Mouse (Mus musculus) 3134 (cell line): ENCODE data around the gene Myadm.

Experiments used
- DNase-seq: peaks from one replicate; pipeline ENCODE4 v3.0.0-alpha.2; 2011; ENCODE audit warnings: low spot score; ENCODE audit not compliant: insufficient read length; ENCODE audit errors: extremely low read depth

Gene Myadm

DNA sequence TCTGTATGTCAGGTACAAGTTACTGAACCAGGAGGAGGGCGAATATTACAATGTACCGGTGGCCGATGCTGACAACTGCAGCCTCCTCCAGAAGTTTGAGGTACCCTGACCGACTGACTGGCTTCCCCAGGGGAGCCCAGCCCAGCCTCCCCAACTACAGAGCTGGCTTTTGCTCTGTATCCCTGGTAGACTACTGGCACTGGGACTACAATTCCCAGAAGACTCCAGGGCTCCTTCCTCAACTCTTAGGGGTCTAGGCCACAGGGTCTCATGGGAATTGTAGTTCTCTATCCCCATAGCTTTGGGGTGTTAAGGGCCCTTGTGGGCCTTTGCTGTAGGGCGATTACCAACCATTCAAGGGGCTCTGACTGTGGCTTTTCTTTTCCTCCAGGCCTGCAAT, 25.2 kb downstream of the Myadm start:
- DNase-seq, result no peak

DNA sequence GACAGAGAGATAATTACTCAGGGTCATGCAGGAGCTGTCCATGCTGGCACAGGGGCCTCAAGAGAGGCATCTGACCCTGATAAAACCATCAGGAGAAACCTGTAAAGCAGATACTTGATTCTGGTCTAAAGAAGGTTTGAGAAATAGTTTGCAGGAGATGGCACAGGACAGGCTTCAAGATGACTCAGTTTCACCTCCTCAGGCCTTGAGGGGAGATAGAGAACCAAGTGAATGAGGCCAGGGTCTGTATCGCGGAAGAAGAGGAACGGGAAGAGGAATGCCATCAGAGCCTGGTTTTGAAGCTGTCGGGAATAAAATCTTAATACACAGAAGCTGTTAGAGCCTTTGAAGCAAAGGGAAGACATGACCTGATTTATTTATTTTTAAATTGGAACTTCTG, 28.8 kb downstream of the Myadm start:
- no peak for DNase-seq

DNA sequence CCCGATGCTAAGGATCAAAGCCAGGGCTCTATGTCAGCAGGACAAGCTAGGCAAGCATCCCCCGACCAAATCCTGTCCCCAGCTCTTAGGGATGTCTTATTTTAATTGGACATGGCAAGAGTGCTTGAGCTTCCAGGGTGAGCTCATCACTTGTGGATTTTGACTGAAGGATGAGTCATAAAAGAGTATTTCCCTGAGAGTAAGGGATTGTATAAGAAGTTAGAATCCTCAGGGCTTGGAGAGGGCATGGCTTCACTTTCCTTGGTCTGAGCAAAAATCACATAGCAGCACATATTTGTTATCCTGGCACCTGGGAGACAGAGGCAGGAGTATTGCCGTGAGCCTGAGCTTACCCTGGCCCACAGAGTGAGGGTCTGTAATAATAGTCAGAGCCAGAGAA, 32.0 kb downstream of the Myadm start:
- DNase-seq, result peak; percentile 32

DNA sequence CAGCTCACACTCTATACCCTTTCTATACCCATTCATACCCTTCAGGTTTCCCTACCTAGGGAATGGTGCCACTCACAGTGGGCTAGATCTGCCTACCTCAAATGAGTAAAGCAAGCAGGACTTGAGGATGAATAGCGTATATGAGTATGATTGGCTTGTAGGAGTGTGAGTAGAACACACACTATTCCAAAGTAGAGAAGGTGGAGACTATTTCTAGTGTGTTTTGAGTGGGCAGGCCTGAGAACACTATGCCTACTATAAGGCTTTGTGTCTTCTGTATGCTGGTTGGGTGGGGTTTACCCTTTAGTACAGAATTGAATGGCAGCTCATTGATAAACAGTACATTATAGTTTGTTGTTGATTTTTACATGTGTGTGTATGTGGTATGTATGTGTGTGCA, 34.9 kb downstream of the Myadm start:
- DNase-seq, result no peak

DNA sequence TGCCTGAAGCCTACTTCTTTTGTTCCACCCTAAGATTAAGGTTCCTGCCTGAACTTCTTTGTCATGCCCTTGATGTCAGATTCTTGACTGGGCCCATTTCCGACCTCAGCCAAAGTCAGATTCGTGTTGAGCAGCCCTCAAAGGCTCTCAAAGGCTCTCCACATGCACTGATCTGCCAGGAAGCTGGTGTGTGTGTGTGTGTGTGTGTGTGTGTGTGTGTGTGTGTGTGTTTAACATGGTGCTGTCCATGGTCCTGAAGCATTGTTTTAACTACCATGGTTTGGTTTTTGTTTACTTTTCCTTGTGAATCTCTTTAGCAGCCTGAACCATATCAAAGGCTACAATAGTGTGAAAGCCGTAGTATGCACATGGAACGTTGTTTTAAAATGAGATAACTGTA, 39.1 kb downstream of the Myadm start:
- DNase-seq, result no peak

DNA sequence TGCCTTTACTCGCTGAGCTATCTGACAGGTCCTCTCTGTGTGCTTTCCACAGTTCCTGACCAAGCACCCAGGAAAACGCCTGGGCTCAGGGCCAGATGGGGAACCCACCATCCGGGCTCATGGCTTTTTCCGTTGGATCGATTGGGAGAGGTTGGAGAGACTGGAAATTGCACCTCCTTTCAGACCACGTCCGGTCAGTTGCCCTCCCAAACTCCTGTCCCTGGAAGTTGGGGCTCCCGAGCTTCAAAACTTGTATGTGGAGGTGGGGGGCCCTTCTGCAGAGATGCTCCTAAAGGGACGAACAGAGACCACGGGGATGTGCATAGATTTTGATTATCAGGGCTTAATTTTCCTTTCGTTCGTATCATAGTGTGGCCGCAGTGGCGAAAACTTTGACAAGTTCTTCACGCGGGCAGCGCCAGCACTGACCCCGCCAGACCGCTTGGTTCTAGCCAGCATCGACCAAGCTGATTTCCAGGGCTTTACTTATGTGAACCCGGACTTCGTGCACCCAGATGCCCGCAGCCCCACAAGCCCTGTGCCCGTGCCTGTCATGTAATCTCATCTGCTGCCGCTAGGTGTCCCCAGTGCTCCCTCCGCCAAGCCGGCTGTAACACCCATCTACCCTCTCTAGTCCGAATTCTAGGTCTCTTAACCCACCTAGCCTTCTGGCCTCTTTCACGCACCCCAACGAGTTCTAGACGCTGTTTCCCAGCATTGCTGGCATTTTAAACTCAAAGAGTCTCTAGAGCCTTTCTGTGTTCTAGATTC, 41.1 kb downstream of the Myadm start:
- DNase-seq, result peak; percentile 60

DNA sequence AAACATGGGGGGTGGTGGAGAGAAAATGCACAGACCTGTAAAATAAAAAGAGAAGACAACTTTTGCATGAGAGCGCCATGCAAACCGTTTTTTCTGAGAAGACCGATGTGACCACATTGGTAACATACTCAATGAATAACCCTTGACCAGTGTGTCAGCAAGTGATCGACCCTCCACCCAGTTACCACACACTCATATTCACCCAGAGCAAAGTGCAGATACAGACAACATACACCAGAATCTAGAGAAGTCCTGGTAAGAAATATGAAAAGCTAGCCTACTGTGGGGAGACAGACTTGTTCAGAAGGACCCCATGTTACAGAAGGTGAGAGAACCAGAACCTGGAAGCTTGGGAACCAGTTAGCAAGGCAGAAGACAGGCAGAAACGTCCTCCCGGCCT, 42.3 kb downstream of the Myadm start:
- no peak for DNase-seq

DNA sequence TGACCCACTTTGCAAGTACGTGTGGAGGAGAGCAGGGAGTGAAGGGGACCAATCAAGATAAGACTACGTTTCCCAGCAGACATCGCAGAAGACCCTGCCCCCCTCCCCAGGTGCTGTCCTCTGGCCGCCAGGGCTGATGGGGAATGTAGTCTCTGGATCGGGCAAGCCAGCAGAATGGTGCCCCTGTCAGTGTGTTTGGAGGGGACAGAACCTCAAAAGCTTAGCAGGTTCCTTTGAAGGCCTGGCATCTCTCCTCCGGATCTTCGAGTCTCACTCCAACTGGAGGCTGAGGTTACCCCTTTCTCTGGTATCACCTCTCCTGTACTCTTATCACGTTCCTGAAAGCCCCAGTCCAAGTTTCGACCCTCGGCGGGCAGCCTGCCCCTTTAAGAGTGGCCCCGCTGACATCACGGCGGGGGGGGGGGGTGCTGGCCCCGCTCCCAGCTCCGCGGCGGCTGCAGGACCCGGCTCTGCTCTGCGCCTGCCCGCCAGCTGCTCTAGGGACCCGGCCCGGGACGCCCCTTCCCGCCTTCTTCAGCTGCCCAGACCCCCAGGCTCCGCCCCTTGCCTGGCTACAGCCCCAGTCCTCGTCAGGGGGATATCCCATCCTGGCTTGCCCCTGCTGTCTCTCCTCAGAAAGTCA, 42.8 kb downstream of the Myadm start:
- peak; percentile 78 for DNase-seq

DNA sequence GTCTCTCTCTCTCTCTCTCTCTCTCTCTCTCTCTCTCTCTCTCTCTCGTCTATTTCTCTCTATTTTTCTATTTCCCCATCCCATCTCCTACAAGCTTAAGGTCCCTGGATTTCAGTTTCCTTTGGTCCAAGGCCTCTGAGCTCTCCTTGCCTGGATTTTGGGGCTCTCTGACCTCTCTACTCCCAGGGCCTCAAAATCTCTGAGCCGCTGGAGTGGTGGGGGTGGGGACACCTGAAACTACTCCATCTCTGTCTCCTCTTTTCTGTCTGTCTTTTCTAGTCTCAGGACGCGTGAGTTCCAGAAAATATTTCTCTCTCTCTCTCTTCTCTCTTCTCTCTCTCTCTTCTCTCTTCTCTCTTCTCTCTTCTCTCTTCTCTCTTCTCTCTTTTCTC, 43.3 kb downstream of the Myadm start:
- DNase-seq, result no peak

DNA sequence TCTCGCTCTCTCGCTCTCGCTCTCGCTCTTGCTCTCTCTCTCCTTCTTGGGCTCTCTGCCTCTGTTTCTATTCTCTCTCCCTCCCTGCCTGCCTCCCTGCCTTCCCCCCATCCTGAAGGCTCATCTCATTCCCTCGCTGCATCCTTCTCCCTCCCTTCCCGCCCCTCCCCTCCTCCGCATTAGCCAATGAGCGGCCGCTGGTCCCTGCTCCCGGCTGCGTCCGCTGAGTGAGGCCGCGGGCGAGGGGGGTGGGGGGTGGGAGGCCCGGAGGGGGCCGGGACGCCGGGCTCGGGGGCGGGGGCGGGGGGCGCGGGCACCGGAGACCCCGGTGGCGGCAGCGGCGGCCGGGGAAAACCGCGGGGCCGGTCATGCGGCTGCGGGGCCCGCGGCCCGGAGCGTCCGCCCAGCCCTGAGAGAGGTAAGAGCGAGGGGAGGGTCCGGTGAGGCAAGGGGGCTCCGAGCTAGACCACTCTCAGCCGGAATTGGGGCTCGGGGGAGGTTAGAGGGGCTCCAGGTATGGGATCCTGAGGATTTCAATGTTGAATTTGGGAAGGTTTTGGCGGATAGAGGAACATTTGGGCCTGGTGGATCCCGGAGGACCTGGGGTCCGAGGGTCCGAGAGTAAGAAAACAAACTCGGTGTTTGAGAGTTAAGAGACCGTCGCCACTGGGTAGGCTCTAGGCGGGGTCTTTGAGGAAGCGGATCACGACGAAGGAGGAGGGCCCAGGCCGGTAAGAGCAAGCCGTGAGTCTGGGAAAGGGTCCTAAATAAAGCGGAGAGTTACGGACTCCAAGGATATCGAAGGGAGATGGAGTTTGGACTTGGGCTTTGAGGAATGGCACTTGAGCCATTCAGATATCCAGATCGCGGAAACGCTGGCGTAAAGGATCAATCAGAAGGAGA, 44.0 kb downstream of the Myadm start, which contains the start of gene Cacng7:
Cacng7 (plus strand) TSS at position 337 of the 903 bp plus-strand sequence.
- DNase-seq, result no peak

DNA sequence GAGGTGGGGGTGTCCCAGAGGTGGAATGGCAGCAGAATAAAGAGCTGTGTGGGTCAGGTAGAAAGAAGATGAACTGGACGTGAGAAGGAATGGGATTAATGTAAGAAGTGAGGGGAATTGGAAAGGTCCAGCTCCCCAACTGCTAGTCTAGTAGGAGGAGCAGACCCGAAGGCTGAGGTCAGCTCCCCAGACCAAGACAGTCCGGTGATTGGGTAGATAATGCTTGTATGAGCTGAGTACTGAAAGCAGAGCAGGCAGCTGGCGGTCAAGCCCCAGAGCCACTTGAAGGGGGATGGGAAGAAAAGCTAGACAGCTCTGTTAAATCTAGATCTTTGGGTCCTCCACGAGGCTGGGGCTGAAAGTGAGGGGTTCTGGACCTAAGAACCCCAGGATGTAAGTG, 44.7 kb downstream of the Myadm start:
- no peak for DNase-seq

DNA sequence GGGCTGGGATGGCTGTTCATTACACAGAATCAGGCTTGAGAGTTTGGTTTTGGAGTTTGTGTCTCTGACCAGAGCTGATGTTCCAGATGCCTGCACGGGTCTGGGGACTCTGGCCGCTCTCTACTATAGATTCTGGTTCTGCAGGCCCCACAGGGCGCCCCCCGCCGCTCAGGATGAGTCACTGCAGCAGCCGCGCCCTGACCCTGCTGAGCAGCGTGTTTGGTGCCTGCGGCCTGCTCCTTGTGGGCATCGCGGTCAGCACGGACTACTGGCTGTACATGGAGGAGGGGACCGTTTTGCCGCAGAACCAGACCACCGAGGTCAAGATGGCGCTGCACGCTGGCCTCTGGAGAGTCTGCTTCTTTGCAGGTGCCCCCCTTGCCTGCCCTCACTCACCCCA, 47.5 kb downstream of the Myadm start:
- no peak for DNase-seq

DNA sequence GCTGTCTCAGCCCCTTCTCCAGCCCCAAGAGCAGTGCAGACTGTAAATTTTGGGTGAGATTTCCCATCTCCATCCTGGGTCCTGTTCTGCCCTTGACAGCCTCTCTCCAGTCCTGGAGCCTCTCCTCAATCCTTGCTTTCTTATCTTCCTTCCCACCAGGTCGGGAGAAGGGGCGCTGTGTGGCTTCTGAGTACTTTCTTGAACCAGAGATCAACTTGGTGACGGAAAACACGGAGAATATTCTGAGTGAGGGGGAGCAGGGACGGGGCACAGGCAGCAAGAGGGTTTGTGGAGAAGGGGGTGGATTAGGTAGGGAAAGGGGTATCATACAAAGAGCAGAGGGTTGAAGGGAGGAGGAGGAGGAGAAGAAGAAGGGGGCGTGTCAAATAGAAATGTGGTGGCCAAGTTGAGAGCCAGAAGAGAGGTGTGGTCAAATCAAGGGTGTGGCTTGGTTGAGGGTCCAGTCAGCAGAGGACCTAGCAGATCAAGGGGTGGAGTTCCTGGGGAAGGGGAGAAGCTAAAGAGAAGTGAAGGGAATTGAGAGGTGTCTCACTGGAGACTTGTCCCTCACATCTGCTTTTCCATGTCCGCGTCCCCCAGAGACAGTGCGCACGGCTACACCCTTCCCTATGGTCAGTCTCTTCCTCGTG, 49.5 kb downstream of the Myadm start:
- DNase-seq, result no peak

DNA sequence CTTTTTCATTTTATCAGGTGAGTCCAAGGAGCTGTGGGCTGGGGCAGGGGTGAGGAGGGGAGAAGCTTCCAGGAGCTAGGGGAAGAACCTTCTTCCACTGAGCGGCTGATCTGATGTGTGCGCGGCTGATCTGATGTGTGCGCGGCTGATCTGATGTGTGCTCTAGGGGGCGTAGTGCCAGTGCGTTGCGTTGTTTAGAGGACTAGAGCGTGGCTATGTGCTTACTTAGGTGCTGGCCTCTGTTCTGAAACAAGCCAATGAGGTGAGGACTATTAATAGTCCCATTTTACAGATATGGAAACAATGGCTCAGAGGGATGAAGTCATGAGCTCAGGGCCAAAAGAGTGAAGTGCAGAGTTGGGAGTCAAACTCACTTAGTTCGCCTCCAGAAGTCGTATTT, 50.1 kb downstream of the Myadm start:
- no peak for DNase-seq

DNA sequence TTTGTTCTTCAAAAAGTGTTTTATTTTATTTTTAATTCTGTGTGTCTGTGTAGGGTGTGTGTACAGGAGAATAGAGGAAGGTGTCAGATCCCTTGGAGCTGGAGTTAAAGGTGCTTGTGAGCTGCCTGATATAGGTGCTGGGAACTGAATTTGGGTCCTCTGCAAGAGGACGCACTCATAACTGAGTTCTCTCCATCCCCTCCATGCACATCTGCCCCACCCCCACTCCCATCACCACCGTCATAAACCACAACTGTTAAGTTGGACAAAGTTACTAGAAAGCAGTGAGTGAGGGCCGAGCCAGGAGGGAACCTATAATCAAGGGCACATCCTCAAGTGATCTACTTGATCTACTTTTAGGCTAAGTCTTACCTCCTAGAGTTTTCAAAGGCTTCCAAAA, 55.0 kb downstream of the Myadm start:
- DNase-seq, result no peak

DNA sequence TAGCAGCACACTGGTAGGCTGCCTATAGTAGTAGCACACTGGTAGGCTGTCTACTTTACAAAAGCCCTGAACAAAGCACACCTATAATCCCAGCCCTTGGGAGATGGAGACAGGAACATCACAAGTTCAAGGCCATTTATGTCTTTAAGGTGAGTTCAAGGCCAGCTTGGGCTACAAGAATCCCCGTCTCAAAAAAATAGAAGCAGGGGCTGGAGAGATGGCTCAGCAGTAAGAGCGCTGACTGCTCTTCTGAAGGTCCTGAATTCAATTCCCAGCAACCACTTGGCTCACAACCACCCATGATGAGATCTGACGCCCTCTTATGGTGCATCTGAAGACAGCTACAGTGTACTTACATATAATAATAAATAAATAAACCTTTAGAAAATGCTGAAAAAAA, 56.4 kb downstream of the Myadm start:
- DNase-seq, result no peak

DNA sequence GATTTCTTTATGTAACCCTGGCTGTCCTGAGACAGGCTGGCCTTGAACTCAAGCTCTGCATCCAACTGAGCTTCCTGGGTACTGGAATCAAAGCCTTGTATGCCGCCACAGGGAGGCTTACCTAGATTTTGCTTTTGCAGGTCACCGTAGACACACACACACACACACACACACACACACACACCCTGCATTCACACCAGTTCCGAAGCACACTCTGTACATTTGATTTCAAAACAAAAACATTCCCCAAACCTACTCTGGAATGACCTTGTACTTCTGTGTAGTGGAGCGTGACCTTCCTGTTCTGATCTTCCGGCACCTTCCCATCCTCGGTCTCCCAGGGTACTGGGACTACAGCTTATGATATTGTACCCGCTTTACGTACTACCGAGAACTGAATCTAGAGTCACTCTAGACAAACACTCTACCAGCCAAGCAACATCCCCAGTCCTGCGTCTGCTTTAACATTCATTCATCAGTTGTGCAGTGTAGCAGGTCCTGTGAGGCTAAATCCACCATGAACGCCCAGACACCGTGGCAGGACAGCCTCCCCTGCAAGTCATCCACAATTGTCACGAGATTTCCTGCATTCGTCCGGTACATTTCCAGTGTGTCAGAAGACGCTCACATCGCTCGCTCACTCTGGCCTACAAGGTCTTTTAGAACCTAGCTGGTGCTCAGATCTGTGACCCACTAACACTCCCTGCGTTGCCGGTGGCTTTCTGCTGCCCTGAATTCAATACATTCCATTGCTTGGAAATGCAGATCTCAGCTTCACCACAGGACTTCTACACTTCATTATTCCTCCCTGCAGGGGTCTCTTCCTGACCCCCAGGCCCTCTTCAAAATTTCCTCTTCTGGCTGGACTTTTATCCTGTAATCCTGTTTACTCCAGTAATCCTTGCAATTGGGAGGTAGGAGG, 58.7 kb downstream of the Myadm start:
- DNase-seq, result no peak

DNA sequence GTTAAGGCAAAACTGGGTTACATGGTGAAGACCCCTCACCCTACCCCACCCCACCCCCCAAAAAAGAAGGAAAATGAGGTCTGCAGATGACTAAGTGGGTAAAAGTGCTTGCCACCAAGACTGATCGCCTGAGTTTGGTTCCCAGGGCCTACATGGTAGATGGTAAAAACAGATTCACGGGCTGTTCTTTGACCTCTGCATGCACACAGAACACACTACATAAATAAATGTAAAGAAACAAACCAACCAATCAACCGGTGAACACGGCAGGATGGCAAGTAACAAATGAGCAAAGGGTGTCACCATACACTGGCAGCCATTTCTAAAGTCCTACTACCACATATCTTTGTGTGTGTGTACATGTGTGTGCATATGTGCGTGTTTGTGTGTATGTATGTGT, 59.4 kb downstream of the Myadm start:
- no peak for DNase-seq

DNA sequence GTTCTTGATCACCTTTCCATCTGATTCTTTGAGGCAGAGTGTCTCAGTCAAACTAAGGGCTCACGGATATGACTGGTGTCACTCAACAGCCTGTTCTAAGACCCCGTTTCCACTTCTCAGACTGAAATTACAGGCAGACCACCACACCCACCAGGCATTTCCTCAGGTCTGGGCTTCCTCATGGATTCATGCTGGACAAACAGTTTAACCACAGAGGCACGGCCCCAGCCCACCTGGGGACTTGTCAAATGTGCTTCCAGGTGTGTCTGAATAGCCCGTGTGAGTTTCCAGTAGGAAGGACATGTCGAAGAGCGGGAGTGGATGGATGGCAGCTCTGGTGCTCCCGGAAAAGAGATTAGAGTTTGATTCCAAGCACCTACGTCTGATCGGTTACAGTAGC, 60.9 kb downstream of the Myadm start:
- no peak for DNase-seq
